Mouse (Mus musculus): ENCODE measurements around the gene Nek1.

GRCm38 (mm10) chr8:61148728-61149127 is 155.7 kb downstream of the Nek1 start:
- TF ChIP-seq CTCF (IDR thresholded peaks at IDR 0.05; ENCODE audit: borderline replicate concordance, control insufficient read depth, extremely low read depth, insufficient read depth, low read length, poor library complexity) (no peak), POLR2A (IDR thresholded peaks at IDR 0.05; ENCODE audit: control insufficient read depth, extremely low read depth, insufficient read depth, low read length, poor library complexity) (no peak)
